8 mouse cellular contexts compared by ENCODE assay signal in genomic region chr2:32235433-32235832, GRCm38 (mm10). TPM values are rescaled to one million over a fixed set of nuclear protein-coding genes. Genes with fewer than 3 reads are reported as not detected.
DNase-seq lines count a peak whose midpoint lies in the region; ATAC-seq and TF ChIP-seq lines count a peak whose summit lies in the region.

No protein-coding gene starts in this region.

- no peak for TF ChIP-seq EP300 in MEL (IDR thresholded peaks at IDR 0.05; ENCODE audit: low read depth in 1 of 2, low read length in 2 of 2)

- H3K4me3 ChIP-seq in heart, embryonic 15.5 days: peak overlapping the region; percentile 77
- H3K4me3 ChIP-seq in MEL (ENCODE audit: control insufficient read depth in 1 of 2, insufficient read depth in 1 of 2, low read depth in 2 of 2, low read length in 2 of 2): peak overlapping the region; percentile 67 to 70
- H3K4me3 ChIP-seq in hindbrain, embryonic 12.5 days: peak overlapping the region; percentile 52
- H3K4me3 ChIP-seq in midbrain, embryonic 13.5 days (replicated peaks): peak overlapping the region; percentile 73

- H3K4me2 ChIP-seq in heart, embryonic 15.5 days: peak overlapping the region; percentile 81
- peak overlapping the region; percentile 68 for H3K4me2 ChIP-seq in hindbrain, embryonic 12.5 days (replicated peaks)
- peak overlapping the region; percentile 89 for H3K4me2 ChIP-seq in midbrain, embryonic 13.5 days (replicated peaks)

- no peaks in the 10 kb centered on the region for H3K27me3 ChIP-seq in heart, embryonic 15.5 days
- no peaks in the 10 kb centered on the region for H3K27me3 ChIP-seq in MEL (ENCODE audit: control insufficient read depth in 1 of 2, insufficient read depth in 2 of 2, low read length in 2 of 2)
- H3K27me3 ChIP-seq in hindbrain, embryonic 12.5 days: no peaks in the 10 kb centered on the region
- H3K27me3 ChIP-seq in midbrain, embryonic 13.5 days: no peaks in the 10 kb centered on the region

- intact Hi-C loops in heart, postnatal 14 days (cut with DNase I): no loop called here

- no peak for DNase-seq in heart, postnatal 14 days
- peak; percentile 40 for DNase-seq in MEL (ENCODE audit: low read depth, low spot score)
- no peak for DNase-seq in cerebellum, adult 9-10 months
- no peak for DNase-seq in gastrocnemius, adult 18-20 months (ENCODE audit: low spot score)
- DNase-seq in right cerebral cortex, postnatal 14 days: no peak

- no peak for ATAC-seq in heart, embryonic 15.5 days (replicated peaks; ENCODE audit: insufficient number of reproducible peaks, insufficient read depth, low FRiP score, low read depth)
- no peak for ATAC-seq in hindbrain, embryonic 12.5 days (ENCODE audit: low FRiP score)
- no peak for ATAC-seq in midbrain, embryonic 13.5 days

- peaks cover 35% of the 10 kb centered on the region for H3K36me3 ChIP-seq in heart, embryonic 15.5 days
- peaks cover 0 to 38% of the 10 kb centered on the region in 2 experiments; a peak in 3 of 4 replicates for H3K36me3 ChIP-seq in MEL (ENCODE audit: control insufficient read depth in 1 of 2, insufficient read depth in 2 of 2, low read length in 2 of 2)
- peaks cover 35% of the 10 kb centered on the region for H3K36me3 ChIP-seq in hindbrain, embryonic 12.5 days
- peaks cover 43% of the 10 kb centered on the region for H3K36me3 ChIP-seq in midbrain, embryonic 13.5 days

- peaks cover 4% of the 10 kb centered on the region; the same call in 1 of the 2 replicates for H3K79me2 ChIP-seq in MEL (ENCODE audit: control insufficient read depth, insufficient read depth, low read length, poor library complexity)

- peak overlapping the region; percentile 67 for H3K9ac ChIP-seq in heart, embryonic 15.5 days
- H3K9ac ChIP-seq in MEL (ENCODE audit: control insufficient read depth, low read depth, low read length, poor library complexity, severe bottlenecking): peak overlapping the region; percentile 78
- peak overlapping the region; percentile 68 for H3K9ac ChIP-seq in hindbrain, embryonic 12.5 days
- H3K9ac ChIP-seq in midbrain, embryonic 13.5 days (replicated peaks): peak overlapping the region; percentile 81

- TF ChIP-seq CTCF in MEL (IDR thresholded peaks at IDR 0.05 in 2 of 3, conservative IDR thresholded peaks at IDR 0.05 in 1 of 3; ENCODE audit: control insufficient read depth in 1 of 3, insufficient read depth in 1 of 3, low read depth in 2 of 3, low read length in 3 of 3, poor library complexity in 1 of 3, severe bottlenecking in 1 of 3): no peak

- 30% methylated on average over 7 of the region's 7 CpGs for WGBS in heart, embryonic 15.5 days
- 42% methylated on average over 7 of the region's 7 CpGs for WGBS in hindbrain, embryonic 12.5 days
- WGBS in midbrain, embryonic 13.5 days: 40% methylated on average over 7 of the region's 7 CpGs

- TF ChIP-seq RAD21 in MEL (IDR thresholded peaks at IDR 0.05; ENCODE audit: low read depth, low read length): no peak

- TF ChIP-seq POLR2A in MEL (IDR thresholded peaks at IDR 0.05; ENCODE audit: control insufficient read depth in 1 of 2, insufficient read depth in 1 of 2, low read depth in 1 of 2, low read length in 2 of 2, poor library complexity in 1 of 2): no peak

- H3K9me3 ChIP-seq in heart, embryonic 15.5 days (replicated peaks): no peaks in the 10 kb centered on the region
- no peaks in the 10 kb centered on the region for H3K9me3 ChIP-seq in MEL (replicated peaks; ENCODE audit: insufficient read depth, low read length)
- no peaks in the 10 kb centered on the region for H3K9me3 ChIP-seq in hindbrain, embryonic 12.5 days (replicated peaks)
- no peaks in the 10 kb centered on the region for H3K9me3 ChIP-seq in midbrain, embryonic 13.5 days

- peaks cover 18% of the 10 kb centered on the region for H3K4me1 ChIP-seq in heart, embryonic 15.5 days (replicated peaks)
- peaks cover 15 to 29% of the 10 kb centered on the region in 2 experiments for H3K4me1 ChIP-seq in MEL (ENCODE audit: control insufficient read depth in 1 of 2, insufficient read depth in 2 of 2, low read length in 2 of 2)
- H3K4me1 ChIP-seq in hindbrain, embryonic 12.5 days: peaks cover 22% of the 10 kb centered on the region
- H3K4me1 ChIP-seq in midbrain, embryonic 13.5 days (replicated peaks): peaks cover 25% of the 10 kb centered on the region

- peak overlapping the region; percentile 90 for H3K27ac ChIP-seq in heart, embryonic 15.5 days
- peak overlapping the region; percentile 82 for H3K27ac ChIP-seq in MEL (ENCODE audit: control insufficient read depth, low read depth, low read length)
- H3K27ac ChIP-seq in hindbrain, embryonic 12.5 days: peak overlapping the region; percentile 77
- H3K27ac ChIP-seq in midbrain, embryonic 13.5 days: peak overlapping the region; percentile 83

TF ChIP-seq in MEL, 35 proteins besides CTCF, POLR2A, EP300 and RAD21:
- TF ChIP-seq ZC3H11A (IDR thresholded peaks at IDR 0.05; ENCODE audit: low read depth, low read length): no peak
- TF ChIP-seq MYB (IDR thresholded peaks at IDR 0.05; ENCODE audit: low read depth, low read length): no peak
- TF ChIP-seq BHLHE40 (IDR thresholded peaks at IDR 0.05; ENCODE audit: borderline replicate concordance, low read depth, low read length): no peak
- no peak for TF ChIP-seq MAZ (IDR thresholded peaks at IDR 0.05; ENCODE audit: low read depth, low read length)
- no peak for TF ChIP-seq MXI1 (IDR thresholded peaks at IDR 0.05; ENCODE audit: low read depth, low read length)
- TF ChIP-seq TBP (IDR thresholded peaks at IDR 0.05; ENCODE audit: low read depth, low read length): no peak
- TF ChIP-seq GATA1 (IDR thresholded peaks at IDR 0.05; ENCODE audit: low read depth, low read length): no peak
- no peak for TF ChIP-seq MEF2A (IDR thresholded peaks at IDR 0.05; ENCODE audit: extremely low read depth, insufficient replicate concordance, low read depth, low read length, poor library complexity, severe bottlenecking)
- no peak for TF ChIP-seq NRF1 (IDR thresholded peaks at IDR 0.05; ENCODE audit: insufficient read depth, low read depth, low read length, poor library complexity, severe bottlenecking)
- TF ChIP-seq SIN3A (IDR thresholded peaks at IDR 0.05; ENCODE audit: low read length): no peak
- no peak for TF ChIP-seq POLR2AphosphoS5 (IDR thresholded peaks at IDR 0.05; ENCODE audit: borderline replicate concordance, low read depth, low read length)
- no peak for TF ChIP-seq UBTF (IDR thresholded peaks at IDR 0.05; ENCODE audit: borderline replicate concordance, insufficient read depth, low read depth, low read length)
- no peak for TF ChIP-seq ETS1 (IDR thresholded peaks at IDR 0.05; ENCODE audit: low read depth, low read length)
- no peak for TF ChIP-seq USF1 (IDR thresholded peaks at IDR 0.05; ENCODE audit: low read depth, low read length)
- no peak for TF ChIP-seq ZMIZ1 (IDR thresholded peaks at IDR 0.05; ENCODE audit: low read depth, low read length)
- no peak for TF ChIP-seq POLR2AphosphoS2 (IDR thresholded peaks at IDR 0.05; ENCODE audit: low read length)
- no peak for TF ChIP-seq ZKSCAN1 (IDR thresholded peaks at IDR 0.05; ENCODE audit: low read depth, low read length)
- TF ChIP-seq MYC (IDR thresholded peaks at IDR 0.05; ENCODE audit: low read depth, low read length): no peak

RNA-seq across cellular contexts. Expression of gene Pomt1, which starts 1.0 kb away (rescaled TPM):
- 15.4 and 18.0 TPM in 2 replicates for polyA plus RNA-seq in heart, embryonic 15.5 days (2015; fragmentation: Nextera tagmentation; extraction: Ambion mirVana)
- 10 to 100 TPM; 11.7 to 13.4 TPM for total RNA-seq in heart, postnatal 14 days (2021)
- 30.7 and 34.2 TPM in 2 replicates for total RNA-seq in MEL (2012; rRNA removed)
- polyA plus RNA-seq in MEL (2012; ENCODE audit: insufficient read depth in 1 of 2, insufficient read length in 2 of 2, low read depth in 1 of 2, low replicate concordance in 2 of 2, missing spikeins in 1 of 2): 10 to 100 TPM in 1 of 2 experiments, not detected in 1; 42.8 TPM
- 25.5 and 25.9 TPM in 2 replicates for polyA plus RNA-seq in hindbrain, embryonic 12.5 days (2016; fragmentation: Nextera tagmentation; extraction: Ambion mirVana)
- polyA plus RNA-seq in midbrain, embryonic 13.5 days (2015; fragmentation: Nextera tagmentation; extraction: Ambion mirVana): 28.2 and 28.6 TPM in 2 replicates
- 10 to 100 TPM; 10.2 to 11.1 TPM for total RNA-seq in gastrocnemius, adult 18-20 months (2021)

RNA-seq across cellular contexts. Expression of gene Uck1, which starts 24.5 kb away (rescaled TPM):
- 32.9 and 49.0 TPM in 2 replicates for polyA plus RNA-seq in heart, embryonic 15.5 days (2015; fragmentation: Nextera tagmentation; extraction: Ambion mirVana)
- 10 to 100 TPM; 26.1 to 26.7 TPM for total RNA-seq in heart, postnatal 14 days (2021)
- 60.1 and 73.7 TPM in 2 replicates for total RNA-seq in MEL (2012; rRNA removed)
- 10 to 100 TPM in 1 of 2 experiments, not detected in 1; 60.6 TPM for polyA plus RNA-seq in MEL (2012; ENCODE audit: insufficient read depth in 1 of 2, insufficient read length in 2 of 2, low read depth in 1 of 2, low replicate concordance in 2 of 2, missing spikeins in 1 of 2)
- 61.8 and 67.3 TPM in 2 replicates for polyA plus RNA-seq in hindbrain, embryonic 12.5 days (2016; fragmentation: Nextera tagmentation; extraction: Ambion mirVana)
- polyA plus RNA-seq in midbrain, embryonic 13.5 days (2015; fragmentation: Nextera tagmentation; extraction: Ambion mirVana): 85.5 and 87.2 TPM in 2 replicates
- 10 to 100 TPM; 11.4 to 11.6 TPM for total RNA-seq in gastrocnemius, adult 18-20 months (2021)

RNA-seq across cellular contexts. Expression of gene Golga2, which starts 51.8 kb away (rescaled TPM):
- 21.7 and 26.4 TPM in 2 replicates for polyA plus RNA-seq in heart, embryonic 15.5 days (2015; fragmentation: Nextera tagmentation; extraction: Ambion mirVana)
- total RNA-seq in heart, postnatal 14 days (2021): 10 to 100 TPM; 67.9 to 70.5 TPM
- 20.3 TPM in 2 replicates for total RNA-seq in MEL (2012; rRNA removed)
- polyA plus RNA-seq in MEL (2012; ENCODE audit: insufficient read depth in 1 of 2, insufficient read length in 2 of 2, low read depth in 1 of 2, low replicate concordance in 2 of 2, missing spikeins in 1 of 2): 10 to 100 TPM in 1 of 2 experiments, not detected in 1; 38.6 TPM
- polyA plus RNA-seq in hindbrain, embryonic 12.5 days (2016; fragmentation: Nextera tagmentation; extraction: Ambion mirVana): 31.5 and 31.6 TPM in 2 replicates
- 26.0 and 26.7 TPM in 2 replicates for polyA plus RNA-seq in midbrain, embryonic 13.5 days (2015; fragmentation: Nextera tagmentation; extraction: Ambion mirVana)
- 10 to 100 TPM; 56.7 to 56.9 TPM for total RNA-seq in gastrocnemius, adult 18-20 months (2021)

RNA-seq across cellular contexts. Expression of gene Swi5, which starts 52.4 kb away (rescaled TPM):
- polyA plus RNA-seq in heart, embryonic 15.5 days (2015; fragmentation: Nextera tagmentation; extraction: Ambion mirVana): 275 and 299 TPM in 2 replicates
- total RNA-seq in heart, postnatal 14 days (2021): 100 to 1,000 TPM; 153 to 156 TPM
- total RNA-seq in MEL (2012; rRNA removed): 342 and 371 TPM in 2 replicates
- 100 to 1,000 TPM in 1 of 2 experiments, not detected in 1; 480 TPM for polyA plus RNA-seq in MEL (2012; ENCODE audit: insufficient read depth in 1 of 2, insufficient read length in 2 of 2, low read depth in 1 of 2, low replicate concordance in 2 of 2, missing spikeins in 1 of 2)
- polyA plus RNA-seq in hindbrain, embryonic 12.5 days (2016; fragmentation: Nextera tagmentation; extraction: Ambion mirVana): 380 and 382 TPM in 2 replicates
- polyA plus RNA-seq in midbrain, embryonic 13.5 days (2015; fragmentation: Nextera tagmentation; extraction: Ambion mirVana): 454 and 469 TPM in 2 replicates
- 100 to 1,000 TPM; 143 to 148 TPM for total RNA-seq in gastrocnemius, adult 18-20 months (2021)
